Mouse (Mus musculus) embryo, embryonic 10 days (tissue): ENCODE results near the gene Ciao1.
"Not testable (repeated sequence)": the region's sequence is repeated elsewhere in the genome, so short reads cannot be mapped to it uniquely, and the experiment has no call there.

Experiments
- DNase-seq: peaks from one replicate; pipeline ENCODE4 v3.0.0-alpha.2; 2015; ENCODE audit warnings: low spot score

Ciao1 gene

GRCm38 (mm10) chr2:127247592-127248333, at the start of gene Ciao1, which contains the start of gene Tmem127:
TSS of gene Ciao1 (minus strand) at chr2:127247816.
TSS of gene Tmem127 (plus strand) at chr2:127247908.
- DNase-seq: peak; percentile 99

GRCm38 (mm10) chr2:127297001-127297805, 49.6 kb upstream of the Ciao1 start:
- DNase-seq: no peak

- no peak for DNase-seq
These were observed 44.6 kb upstream of the Ciao1 start for GRCm38 (mm10) chr2:127292250-127292649.

GRCm38 (mm10) chr2:127278162-127278561, 30.5 kb upstream of the Ciao1 start:
- no peak for DNase-seq

GRCm38 (mm10) chr2:127275551-127276320, 28.1 kb upstream of the Ciao1 start:
- no peak for DNase-seq

- no peak for DNase-seq
These were observed 27.0 kb upstream of the Ciao1 start for GRCm38 (mm10) chr2:127274590-127274989.

GRCm38 (mm10) chr2:127272806-127273205, 25.2 kb upstream of the Ciao1 start:
- no peak for DNase-seq

- not testable (repeated sequence) for DNase-seq
These were observed 24.4 kb upstream of the Ciao1 start for GRCm38 (mm10) chr2:127272049-127272448.

GRCm38 (mm10) chr2:127271042-127271515, 23.5 kb upstream of the Ciao1 start:
- peak; percentile 31 for DNase-seq

- peak; percentile 91 for DNase-seq
These were observed 22.9 kb upstream of the Ciao1 start for GRCm38 (mm10) chr2:127270300-127271041.

GRCm38 (mm10) chr2:127269491-127270299, 22.1 kb upstream of the Ciao1 start, which contains the start of gene Stard7:
TSS of gene Stard7 (plus strand) at chr2:127270218.
- DNase-seq: peak; percentile 99

- no peak for DNase-seq
These were observed 20.2 kb upstream of the Ciao1 start for GRCm38 (mm10) chr2:127267854-127268253.

- DNase-seq: no peak
These were observed 14.9 kb upstream of the Ciao1 start for GRCm38 (mm10) chr2:127262480-127262879.

- no peak for DNase-seq
These were observed 11.7 kb upstream of the Ciao1 start for GRCm38 (mm10) chr2:127259340-127259739.

- DNase-seq: no peak
These were observed 7.7 kb upstream of the Ciao1 start for GRCm38 (mm10) chr2:127255294-127255693.

- DNase-seq: no peak
These were observed 7.1 kb upstream of the Ciao1 start for GRCm38 (mm10) chr2:127254604-127255134.

- DNase-seq: no peak
These were observed 5.2 kb upstream of the Ciao1 start for GRCm38 (mm10) chr2:127252787-127253186.

- DNase-seq: no peak
These were observed 4.4 kb upstream of the Ciao1 start for GRCm38 (mm10) chr2:127251880-127252527.

- DNase-seq: no peak
These were observed 3.8 kb upstream of the Ciao1 start for GRCm38 (mm10) chr2:127251457-127251856.
